Mouse (Mus musculus) midbrain, embryonic 11.5 days (tissue): ENCODE measurements around the gene Ms4a7. TPM values are rescaled to one million over a fixed set of nuclear protein-coding genes. Genes with fewer than 3 reads are reported as not detected.
"Not testable (repeated sequence)": the region's sequence is repeated elsewhere in the genome, so short reads cannot be mapped to it uniquely, and the experiment has no call there.

Experiments
- ATAC-seq: fragments of 200-750 bp; cut with Nextera tagmentation; 2 replicates; pipeline ENCODE4 v1.8.0; 2017; ENCODE audit warnings: moderate TSS enrichment, moderate library complexity; ENCODE audit not compliant: low FRiP score
- DNase-seq: peaks from one replicate; pipeline ENCODE4 v3.0.0; 2015; ENCODE audit warnings: low spot score; ENCODE audit errors: missing footprints
- H3K27ac ChIP-seq: fragments of 300-500 bp; sonication (generic); 2 replicates; pipeline ENCODE4 v1.5.1; 2014; ENCODE audit warnings: low read depth, low read length
- H3K27me3 ChIP-seq: fragments of 300-500 bp; sonication (generic); 2 replicates; pipeline ENCODE4 v1.6.1; 2014; ENCODE audit warnings: mild to moderate bottlenecking, low read length, moderate library complexity, mixed read lengths; ENCODE audit not compliant: control insufficient read depth, insufficient read depth
- H3K36me3 ChIP-seq: fragments of 300-500 bp; sonication (generic); 2 replicates; pipeline ENCODE4 v1.6.1; 2014; ENCODE audit warnings: mild to moderate bottlenecking, low read length, moderate library complexity, mixed read lengths; ENCODE audit not compliant: control insufficient read depth, insufficient read depth
- H3K4me1 ChIP-seq: fragments of 300-500 bp; sonication (generic); 2 replicates; pipeline ENCODE4 v1.6.1; 2014; ENCODE audit warnings: low read length; ENCODE audit not compliant: control insufficient read depth, insufficient read depth
- H3K4me2 ChIP-seq: fragments of 300-500 bp; sonication (generic); 2 replicates; pipeline ENCODE4 v1.6.1; 2014; ENCODE audit warnings: mild to moderate bottlenecking, moderate library complexity
- H3K4me3 ChIP-seq: fragments of 300-500 bp; sonication (generic); 2 replicates; pipeline ENCODE4 v1.5.1; 2014; ENCODE audit warnings: low read depth, low read length
- H3K9ac ChIP-seq: fragments of 300-500 bp; sonication (generic); 2 replicates; pipeline ENCODE4 v1.6.1; 2014; ENCODE audit warnings: low read length
- H3K9me3 ChIP-seq: fragments of 300-500 bp; sonication (generic); 2 replicates; pipeline ENCODE4 v1.6.1; 2016; ENCODE audit warnings: low read length; ENCODE audit not compliant: control insufficient read depth
- WGBS: fragments of 180-500 bp; shearing (Covaris S2); extraction: QIAGEN DNeasy Blood & Tissue Kit; methylation state at CpG from one replicate; pipeline ENCODE4 v1.1.7; 2014; 5-methylcytosine and 5-hydroxymethylcytosine counted together
- polyA plus RNA-seq: library from polyadenylated mRNA; unstranded; fragments of >200 nt; fragmentation: Nextera tagmentation; extraction: Ambion mirVana; gene quantifications from 2 replicates; pipeline ENCODE4 v1.2.1, GENCODE M21; 2014

The Ms4a7 gene
- polyA plus RNA-seq, 1 experiment from 2014 or later, result 1.2 TPM

GRCm38 (mm10) chr19:11293616-11294015 lies 42.3 kb downstream of the Ms4a7 start:
- H3K4me1 ChIP-seq, H3K9ac ChIP-seq, H3K36me3 ChIP-seq, H3K27ac ChIP-seq, DNase-seq, H3K27me3 ChIP-seq, H3K9me3 ChIP-seq, H3K4me3 ChIP-seq: not testable (repeated sequence)
- peak overlapping the region; percentile 9; the same call in 1 of the 2 replicates for H3K4me2 ChIP-seq
- ATAC-seq, result peak; percentile 57; the same call in 1 of the 2 replicates
- 12% methylated on average over 3 of the region's 3 CpGs for WGBS

GRCm38 (mm10) chr19:11292990-11293389 lies 43.0 kb downstream of the Ms4a7 start:
- Histone ChIP-seq H3K27ac (no peak overlapping the region), H3K4me2 (peak overlapping the region; percentile 37), H3K36me3 (no peaks in the 10 kb centered on the region), H3K27me3 (no peaks in the 10 kb centered on the region), H3K4me1 (no peaks in the 10 kb centered on the region), H3K9me3 (no peaks in the 10 kb centered on the region), H3K4me3 (peak overlapping the region; percentile 26), H3K9ac (peak overlapping the region; percentile 42; the same call in 1 of the 2 replicates)
- WGBS, result 16% methylated on average over 12 of the region's 12 CpGs
- DNase-seq (peak; percentile 89), ATAC-seq (no peak)

- Histone ChIP-seq H3K36me3 (no peaks in the 10 kb centered on the region), H3K9me3 (no peaks in the 10 kb centered on the region), H3K27me3 (no peaks in the 10 kb centered on the region), H3K27ac (no peak within 1 kb of the TSS), H3K9ac (no peak within 1 kb of the TSS), H3K4me1 (no peaks in the 10 kb centered on the region), H3K4me2 (no peak within 1 kb of the TSS), H3K4me3 (no peak within 1 kb of the TSS)
- ATAC-seq (no peak), DNase-seq (no peak)
- 93% methylated on average over 2 of the region's 2 CpGs for WGBS
Observed at GRCm38 (mm10) chr19:11283773-11284172, 52.2 kb downstream of the Ms4a7 start, which contains the start of gene Ms4a5. Gene Ms4a5 (minus strand): TSS chr19:11283873.

GRCm38 (mm10) chr19:11280223-11280622 lies 55.7 kb downstream of the Ms4a7 start:
- 92% methylated on average over 3 of the region's 3 CpGs for WGBS
- Histone ChIP-seq H3K27ac (no peak overlapping the region), H3K4me1 (no peaks in the 10 kb centered on the region), H3K9ac (no peak overlapping the region), H3K4me2 (no peak overlapping the region), H3K36me3 (no peaks in the 10 kb centered on the region), H3K27me3 (no peaks in the 10 kb centered on the region), H3K9me3 (no peaks in the 10 kb centered on the region), H3K4me3 (no peak overlapping the region)
- ATAC-seq (no peak), DNase-seq (no peak)

- H3K4me1 ChIP-seq, result no peaks in the 10 kb centered on the region
- no peaks in the 10 kb centered on the region for H3K36me3 ChIP-seq
- DNase-seq, result no peak
- ATAC-seq, result peak; percentile 59; the same call in 1 of the 2 replicates
- H3K4me2 ChIP-seq, result no peak overlapping the region
- H3K4me3 ChIP-seq, result no peak overlapping the region
- H3K9ac ChIP-seq, result no peak overlapping the region
- H3K27me3 ChIP-seq, result no peaks in the 10 kb centered on the region
- no peak overlapping the region for H3K27ac ChIP-seq
- WGBS, result 75% methylated on average over 5 of the region's 5 CpGs
- no peaks in the 10 kb centered on the region for H3K9me3 ChIP-seq
Observed at GRCm38 (mm10) chr19:11276431-11276830, 59.5 kb downstream of the Ms4a7 start.

Other genes starting within 250 kb of the Ms4a7 start
- not detected in 2 replicates for gene 1700017D01Rik, start 205.3 kb downstream of the Ms4a7 start, polyA plus RNA-seq
- gene 1700025F22Rik, start 170.8 kb downstream of the Ms4a7 start, polyA plus RNA-seq, result not detected in 2 replicates
- gene Ms4a13, start 139.4 kb downstream of the Ms4a7 start, polyA plus RNA-seq, result not detected in 2 replicates
- gene Ms4a12, start 103.7 kb downstream of the Ms4a7 start, polyA plus RNA-seq, result not detected in 2 replicates
- not detected in 2 replicates for gene Ms4a1, start 69.9 kb downstream of the Ms4a7 start, polyA plus RNA-seq
- gene Ms4a5, start 52.3 kb downstream of the Ms4a7 start, polyA plus RNA-seq, result not detected in 2 replicates
- gene Ms4a14, start 21.7 kb downstream of the Ms4a7 start, polyA plus RNA-seq, result 0.14 TPM in 1 of 2 replicates, not detected in the other
- gene Ms4a4a, start 39.4 kb upstream of the Ms4a7 start, polyA plus RNA-seq, result 1.9 and 2.0 TPM in 2 replicates
- 0.30 TPM in 1 of 2 replicates, not detected in the other for gene Ms4a4c, start 68.6 kb upstream of the Ms4a7 start, polyA plus RNA-seq
- not detected in 2 replicates for gene Ms4a4b, start 107.4 kb upstream of the Ms4a7 start, polyA plus RNA-seq
- gene Ms4a6c, start 133.2 kb upstream of the Ms4a7 start, polyA plus RNA-seq, result 2.9 and 3.9 TPM in 2 replicates
- gene Gm8369, start 149.8 kb upstream of the Ms4a7 start, polyA plus RNA-seq, result not detected in 2 replicates
- gene Ms4a6b, start 180.4 kb upstream of the Ms4a7 start, polyA plus RNA-seq, result 3.9 and 6.4 TPM in 2 replicates
- 0.21 and 0.40 TPM in 2 replicates for gene Ms4a4d, start 200.7 kb upstream of the Ms4a7 start, polyA plus RNA-seq